Mouse (Mus musculus) stomach, embryonic 16.5 days (tissue): Measurements from ENCODE around the gene Trim14. TPM values are rescaled to one million over a fixed set of nuclear protein-coding genes. Genes with fewer than 3 reads are reported as not detected.
A peak's percentile ranks its signal among the peaks of the same experiment; 100 is the strongest.

Experiments used
- ATAC-seq: fragments of 200-750 bp; cut with Nextera tagmentation; 2 replicates; pipeline ENCODE4 v1.8.0; 2017; ENCODE audit warnings: moderate number of reproducible peaks, moderate TSS enrichment; ENCODE audit not compliant: insufficient read depth, low FRiP score
- H3K27ac ChIP-seq: fragments of 300-500 bp; sonication (generic); 2 replicates; pipeline ENCODE4 v1.5.1; 2014; ENCODE audit warnings: low read length
- H3K27me3 ChIP-seq: fragments of 300-500 bp; sonication (generic); 2 replicates; pipeline ENCODE4 v1.6.1; 2014; ENCODE audit warnings: low read length, control low read depth, mixed read lengths; ENCODE audit not compliant: control insufficient read depth, insufficient read depth
- H3K36me3 ChIP-seq: fragments of 300-500 bp; sonication (generic); 2 replicates; pipeline ENCODE4 v1.6.1; 2014; ENCODE audit warnings: low read length; ENCODE audit not compliant: control insufficient read depth, insufficient read depth
- H3K4me1 ChIP-seq: fragments of 300-500 bp; sonication (generic); 2 replicates; pipeline ENCODE4 v1.6.1; 2014; ENCODE audit warnings: low read length, control low read depth, mixed read lengths; ENCODE audit not compliant: control insufficient read depth, insufficient read depth
- H3K4me2 ChIP-seq: fragments of 300-500 bp; sonication (generic); 2 replicates; pipeline ENCODE4 v1.6.1; 2014; ENCODE audit warnings: low read depth, low read length, mixed read lengths
- H3K4me3 ChIP-seq: fragments of 300-500 bp; sonication (generic); replicated peaks from 2 replicates; pipeline ENCODE4 v1.5.1; 2014; ENCODE audit warnings: mild to moderate bottlenecking, low read length
- H3K9ac ChIP-seq: fragments of 300-500 bp; sonication (generic); 2 replicates; pipeline ENCODE4 v1.6.1; 2014; ENCODE audit warnings: low read length
- H3K9me3 ChIP-seq: fragments of 300-500 bp; sonication (generic); replicated peaks from 2 replicates; pipeline ENCODE4 v1.6.1; 2016; ENCODE audit warnings: low read length, control low read depth; ENCODE audit not compliant: control insufficient read depth
- WGBS: fragments of 180-500 bp; shearing (Covaris S2); extraction: QIAGEN DNeasy Blood & Tissue Kit; methylation state at CpG from one replicate; pipeline ENCODE4 v1.1.7; 2014; 5-methylcytosine and 5-hydroxymethylcytosine counted together
- polyA plus RNA-seq: library from polyadenylated mRNA; unstranded; fragments of >200 nt; fragmentation: Nextera tagmentation; extraction: Ambion mirVana; gene quantifications from 2 replicates; pipeline ENCODE4 v1.2.1, GENCODE M21; 2015

The Trim14 gene
- polyA plus RNA-seq, 1 experiment from 2014 or later = 4.4 TPM

DNA sequence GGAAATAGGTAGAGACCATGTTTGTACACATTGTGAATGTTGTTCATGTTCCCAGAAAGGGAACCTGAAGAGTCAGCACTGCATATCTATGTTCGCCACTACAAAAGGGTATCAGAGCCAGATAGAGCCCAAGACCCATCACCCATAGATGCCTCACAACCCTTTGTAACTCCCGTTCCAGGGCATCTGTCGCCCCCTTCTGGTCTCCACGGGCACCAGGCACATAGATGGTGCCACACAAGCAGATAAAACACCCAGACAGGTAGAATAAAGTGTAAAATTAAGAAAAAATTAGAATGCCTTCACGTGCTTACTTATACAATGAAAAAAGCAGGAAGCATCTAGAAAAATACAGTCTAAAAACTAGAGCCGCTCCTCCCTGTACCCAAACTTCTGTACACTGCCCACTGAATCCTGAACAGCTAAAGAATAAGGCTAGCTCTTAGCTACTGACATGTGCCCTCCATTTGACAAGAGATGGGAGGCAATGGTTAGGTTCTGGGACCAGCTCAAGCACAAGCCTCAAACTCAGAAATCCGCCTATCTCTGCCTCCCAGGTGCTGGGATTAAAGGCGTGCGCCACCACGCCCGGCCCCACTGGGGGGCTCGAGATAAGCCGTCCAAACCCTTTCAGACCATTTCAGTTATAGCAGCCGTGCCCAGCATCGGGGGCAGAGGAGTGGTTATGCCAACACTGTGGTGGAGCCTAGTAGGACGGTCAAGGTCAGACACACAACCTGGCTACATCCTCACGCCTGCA lies 9.0 kb downstream of the Trim14 start:
- peaks cover 5% of the 10 kb centered on the region; the same call in 1 of the 2 replicates for H3K9me3 ChIP-seq
- no peak overlapping the region for H3K27ac ChIP-seq
- H3K4me1 ChIP-seq = peaks cover 4% of the 10 kb centered on the region; the same call in 1 of the 2 replicates
- peak overlapping the region; percentile 34 for H3K4me3 ChIP-seq
- peak overlapping the region; percentile 65 for H3K9ac ChIP-seq
- 29% methylated on average over 17 of the region's 17 CpGs for WGBS
- no peaks in the 10 kb centered on the region for H3K36me3 ChIP-seq
- no peak; the same call in 1 of the 2 replicates for ATAC-seq
- H3K4me2 ChIP-seq = peak overlapping the region; percentile 60
- H3K27me3 ChIP-seq = no peaks in the 10 kb centered on the region

DNA sequence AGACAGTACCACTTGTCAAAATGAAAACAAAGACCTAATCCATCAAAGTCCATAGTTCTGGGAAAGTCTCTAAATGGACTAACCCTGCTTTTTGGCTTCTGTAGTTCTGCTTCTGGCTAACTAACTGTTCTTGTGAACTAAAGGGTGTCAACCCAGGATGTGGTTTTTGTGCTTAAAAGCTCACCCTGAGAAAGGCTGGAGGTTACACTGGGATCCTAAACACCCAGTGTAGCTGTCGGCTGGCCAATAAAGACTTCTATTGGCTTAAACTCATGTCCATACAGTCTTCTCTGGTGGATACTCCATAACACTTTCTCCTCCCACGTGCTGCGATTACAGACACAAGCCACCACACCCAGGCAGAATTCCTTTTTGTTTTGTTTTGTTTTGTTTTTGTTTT lies 9.7 kb downstream of the Trim14 start:
- H3K4me3 ChIP-seq = no peak overlapping the region
- no peaks in the 10 kb centered on the region for H3K27me3 ChIP-seq
- peaks cover 5% of the 10 kb centered on the region; the same call in 1 of the 2 replicates for H3K9me3 ChIP-seq
- ATAC-seq = no peak
- H3K9ac ChIP-seq = no peak overlapping the region
- H3K4me2 ChIP-seq = no peak overlapping the region
- no peak overlapping the region for H3K27ac ChIP-seq
- WGBS = 89% methylated on average over 3 of the region's 3 CpGs
- no peaks in the 10 kb centered on the region for H3K36me3 ChIP-seq
- peaks cover 4% of the 10 kb centered on the region; the same call in 1 of the 2 replicates for H3K4me1 ChIP-seq

DNA sequence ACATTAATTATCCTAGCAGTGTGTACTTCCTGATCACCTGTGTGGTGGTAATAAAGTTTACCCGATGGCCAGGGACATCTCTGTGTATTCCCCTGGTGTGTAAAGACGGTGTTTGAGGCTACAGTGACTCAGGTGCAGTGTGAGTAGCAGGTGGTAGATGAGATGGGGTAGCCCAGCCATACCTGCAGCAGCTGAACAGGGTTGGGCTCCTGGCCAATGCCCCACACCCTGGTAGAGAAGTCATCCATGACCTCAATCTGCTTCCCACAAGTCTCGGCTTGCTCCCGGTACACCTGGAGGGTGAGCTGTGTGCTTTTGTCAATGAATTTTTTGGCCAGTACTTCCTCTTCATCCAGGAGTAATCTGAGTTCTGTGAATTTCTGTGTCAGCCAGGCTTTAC lies 12.6 kb downstream of the Trim14 start:
- 68% methylated on average over 4 of the region's 4 CpGs for WGBS
- H3K27ac ChIP-seq = peak overlapping the region; percentile 81
- peaks cover 5% of the 10 kb centered on the region; the same call in 1 of the 2 replicates for H3K9me3 ChIP-seq
- no peaks in the 10 kb centered on the region for H3K36me3 ChIP-seq
- no peak overlapping the region for H3K4me3 ChIP-seq
- H3K27me3 ChIP-seq = no peaks in the 10 kb centered on the region
- no peak overlapping the region for H3K9ac ChIP-seq
- peaks cover 4% of the 10 kb centered on the region; the same call in 1 of the 2 replicates for H3K4me1 ChIP-seq
- peak; percentile 45; the same call in 1 of the 2 replicates for ATAC-seq
- no peak overlapping the region for H3K4me2 ChIP-seq

DNA sequence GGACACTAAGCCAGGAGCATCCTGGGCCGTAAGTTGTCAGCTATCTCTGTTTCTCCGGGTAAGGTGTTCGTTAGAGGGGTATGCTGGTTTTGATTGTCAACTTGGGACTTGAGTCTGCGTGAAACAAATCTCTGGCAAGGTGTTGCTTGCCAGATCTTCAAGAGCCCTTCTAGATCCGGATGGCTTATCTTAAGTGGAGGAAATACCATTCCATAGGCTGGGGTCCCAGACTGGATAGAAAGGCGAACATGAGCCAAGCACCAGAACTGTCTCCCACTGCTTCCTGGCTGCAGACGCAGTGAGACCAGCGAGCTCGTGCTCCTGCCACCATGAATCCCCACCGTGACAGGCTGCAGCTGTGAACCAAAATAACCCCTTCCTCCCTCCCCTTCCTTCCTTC lies 14.5 kb downstream of the Trim14 start:
- no peaks in the 10 kb centered on the region for H3K36me3 ChIP-seq
- H3K9me3 ChIP-seq = peaks cover 5% of the 10 kb centered on the region; the same call in 1 of the 2 replicates
- no peak for ATAC-seq
- no peaks in the 10 kb centered on the region for H3K4me1 ChIP-seq
- no peak overlapping the region for H3K4me2 ChIP-seq
- H3K4me3 ChIP-seq = no peak overlapping the region
- H3K9ac ChIP-seq = no peak overlapping the region
- no peaks in the 10 kb centered on the region for H3K27me3 ChIP-seq
- H3K27ac ChIP-seq = no peak overlapping the region
- WGBS = 68% methylated on average over 10 of the region's 10 CpGs

DNA sequence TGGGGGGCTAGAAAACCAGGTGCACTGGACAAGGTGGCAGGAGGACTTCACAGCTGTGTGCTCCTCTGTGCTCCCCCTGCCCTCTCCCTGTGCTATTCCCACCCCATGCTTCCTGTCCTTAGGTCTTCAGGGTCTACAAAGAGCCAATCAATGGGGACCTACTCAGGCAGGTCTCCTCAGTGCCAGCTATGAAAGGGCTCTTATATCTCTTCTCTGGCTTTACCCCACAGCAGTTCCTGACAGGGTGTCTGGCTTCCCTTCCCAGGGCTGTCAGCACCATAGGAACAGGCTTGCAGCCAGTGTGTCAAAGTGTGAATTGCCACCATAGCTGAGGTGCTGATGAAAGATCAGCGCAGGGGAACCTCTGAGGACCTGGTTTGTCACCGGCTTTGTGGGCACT lies 15.4 kb downstream of the Trim14 start:
- no peak for ATAC-seq
- 77% methylated on average over 2 of the region's 2 CpGs for WGBS

DNA sequence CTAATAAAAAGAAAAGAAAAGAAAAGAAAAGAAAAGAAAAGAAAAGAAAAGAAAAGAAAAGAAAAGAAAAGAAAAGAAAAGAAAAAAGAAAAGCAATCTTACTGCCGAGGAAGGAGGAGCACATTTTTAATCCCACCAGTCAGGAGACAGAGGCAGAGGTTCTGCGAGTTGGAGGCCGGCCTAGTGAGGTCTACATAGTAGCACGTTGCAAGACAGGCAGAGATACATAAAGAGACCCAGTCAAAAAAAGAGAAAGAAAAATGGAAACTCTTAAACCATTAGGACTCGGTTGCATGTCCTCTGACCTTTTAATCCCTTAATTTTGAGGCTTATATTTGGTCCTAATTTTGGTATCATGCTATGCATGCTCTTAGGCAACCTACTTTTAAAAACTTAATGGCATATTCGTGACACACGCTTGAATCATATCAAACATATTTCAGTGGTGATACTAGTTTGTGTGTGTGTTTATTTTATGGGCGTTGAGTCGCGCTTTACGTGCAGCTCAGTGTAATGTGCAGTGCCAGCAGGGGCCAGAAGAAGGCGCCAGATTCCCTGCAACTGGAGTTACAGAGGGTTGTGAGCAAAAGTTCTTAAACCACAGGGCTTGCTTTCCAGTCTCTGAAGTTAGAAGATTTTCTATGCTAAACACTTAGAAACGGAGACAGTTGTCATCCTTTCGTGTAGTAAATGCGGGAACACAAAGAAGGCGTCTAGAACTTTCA lies 28.0 kb downstream of the Trim14 start:
- peak; percentile 35; the same call in 1 of the 2 replicates for ATAC-seq
- peak overlapping the region; percentile 50 for H3K9ac ChIP-seq
- peak overlapping the region; percentile 99 for H3K4me2 ChIP-seq
- peak overlapping the region; percentile 67 for H3K4me3 ChIP-seq
- H3K4me1 ChIP-seq = peaks cover 6% of the 10 kb centered on the region; the same call in 1 of the 2 replicates
- H3K27me3 ChIP-seq = no peaks in the 10 kb centered on the region
- peak overlapping the region; percentile 87 for H3K27ac ChIP-seq
- no peaks in the 10 kb centered on the region for H3K9me3 ChIP-seq
- H3K36me3 ChIP-seq = peaks cover 6% of the 10 kb centered on the region; the same call in 1 of the 2 replicates
- WGBS = 10% methylated on average over 16 of the region's 16 CpGs

More for the DNA sequence above, 15.4 kb downstream of the Trim14 start:
- Histone ChIP-seq H3K27me3 (no peaks in the 10 kb centered on the region), H3K9me3 (peaks cover 5% of the 10 kb centered on the region; the same call in 1 of the 2 replicates), H3K4me3 (no peak overlapping the region), H3K9ac (no peak overlapping the region), H3K36me3 (no peaks in the 10 kb centered on the region), H3K4me1 (no peaks in the 10 kb centered on the region), H3K4me2 (no peak overlapping the region), H3K27ac (no peak overlapping the region)

DNA sequence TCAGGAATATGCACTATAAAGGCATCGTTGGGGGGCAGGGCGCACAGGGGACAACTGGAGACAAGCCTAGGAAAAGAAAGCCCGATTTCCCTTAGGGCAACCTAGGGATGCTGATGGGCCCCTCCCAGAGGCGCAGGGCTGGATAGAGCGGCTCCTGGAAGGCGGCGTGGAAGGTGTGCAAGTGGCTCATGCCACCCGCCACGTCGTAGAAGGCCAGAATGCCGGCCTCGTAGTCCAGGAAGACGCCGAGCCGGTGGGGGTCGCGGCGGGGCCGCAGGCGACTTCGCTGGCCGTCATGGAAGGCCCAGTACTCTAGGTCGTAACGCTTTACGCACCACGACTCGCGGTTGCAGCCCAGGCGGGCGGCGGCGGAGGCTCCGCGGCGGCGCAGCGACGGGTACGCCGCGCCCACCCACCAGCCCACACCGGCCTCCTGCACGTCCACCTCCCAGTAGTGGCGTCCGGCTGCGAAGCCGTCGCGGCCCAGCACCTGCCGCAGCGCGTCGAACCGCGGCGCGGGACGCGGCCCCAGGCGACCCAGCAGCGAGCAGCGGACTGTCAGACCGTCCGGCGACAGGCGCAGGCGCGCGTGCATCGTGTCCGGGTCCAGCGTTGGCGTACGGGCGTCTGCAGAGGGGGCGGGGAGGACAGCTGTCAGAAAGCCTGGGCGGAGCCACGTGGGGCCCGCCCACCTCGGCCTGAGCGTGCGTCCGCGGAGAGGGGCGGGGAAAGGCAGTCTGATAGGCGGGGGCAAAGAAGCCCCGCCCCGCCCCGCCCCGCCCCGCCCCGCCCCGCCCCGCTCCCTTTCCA lies 28.9 kb downstream of the Trim14 start:
- Histone ChIP-seq H3K27ac (peak overlapping the region; percentile 87), H3K4me2 (peak overlapping the region; percentile 99), H3K4me3 (peak overlapping the region; percentile 67), H3K9me3 (no peaks in the 10 kb centered on the region), H3K4me1 (peaks cover 6% of the 10 kb centered on the region; the same call in 1 of the 2 replicates), H3K27me3 (no peaks in the 10 kb centered on the region), H3K9ac (peak overlapping the region; percentile 77), H3K36me3 (peaks cover 11% of the 10 kb centered on the region)
- under 1% methylated on average over 94 of the region's 94 CpGs for WGBS
- ATAC-seq = peak; percentile 98

DNA sequence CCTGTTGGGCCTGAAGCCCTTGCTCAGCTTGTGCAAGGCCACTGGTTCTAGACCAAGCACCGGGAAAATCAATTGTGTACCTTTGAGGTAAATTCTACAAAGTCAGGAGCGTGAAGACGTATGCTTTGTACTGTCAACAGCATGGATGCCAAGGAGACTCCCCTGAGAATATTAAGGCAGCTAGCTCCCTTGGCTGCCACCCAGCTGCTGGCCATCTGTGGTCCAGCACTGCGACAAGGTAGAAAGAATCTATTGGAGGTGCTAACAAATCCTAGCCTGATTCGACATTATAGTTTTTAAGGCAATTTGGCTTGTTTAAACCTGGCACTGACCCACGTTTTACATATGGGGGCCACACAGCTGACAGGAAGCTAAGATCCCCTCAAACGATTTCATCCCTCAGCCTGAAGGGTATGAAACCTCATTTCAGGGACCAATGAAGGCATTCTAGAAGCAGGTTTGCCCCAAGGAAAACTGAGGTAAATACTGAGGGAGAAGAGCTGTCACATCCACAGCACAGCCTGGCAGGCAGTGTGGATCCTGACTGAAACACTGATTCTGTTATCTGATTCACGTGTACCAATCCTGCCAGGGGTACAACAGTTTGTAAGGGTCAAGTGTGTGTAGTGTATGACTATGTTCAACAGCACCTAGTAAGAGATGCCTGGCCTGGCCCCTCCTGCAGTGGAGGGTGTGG lies 30.4 kb downstream of the Trim14 start:
- H3K4me1 ChIP-seq = peaks cover 6% of the 10 kb centered on the region; the same call in 1 of the 2 replicates
- ATAC-seq = no peak
- 64% methylated on average over 8 of the region's 8 CpGs for WGBS
- no peak overlapping the region for H3K4me2 ChIP-seq
- H3K36me3 ChIP-seq = peaks cover 11% of the 10 kb centered on the region
- no peaks in the 10 kb centered on the region for H3K9me3 ChIP-seq
- H3K9ac ChIP-seq = no peak overlapping the region
- no peaks in the 10 kb centered on the region for H3K27me3 ChIP-seq
- H3K4me3 ChIP-seq = no peak overlapping the region
- no peak overlapping the region for H3K27ac ChIP-seq
